Mouse (Mus musculus) regulatory T cell (primary cell): Measurements from ENCODE around the gene Dtx3l.
"Not testable (repeated sequence)": the region's sequence is repeated elsewhere in the genome, so short reads cannot be mapped to it uniquely, and the experiment has no call there.

Source experiments
- in situ Hi-C: fragments of 300-600 bp; cut with MboI, MseI; formaldehyde crosslinking; loops from one replicate; pipeline ENCODE4 v1.15.1; 2025; ENCODE audit warnings: high pct_unique_total_duplicates

The Dtx3l gene

GRCm38 (mm10) chr16:35938211-35939151, at the start of gene Dtx3l, which contains the start of gene Parp9:
TSS of gene Dtx3l (minus strand) at chr16:35939151.
TSS of gene Parp9 (plus strand) at chr16:35938470.
- in situ Hi-C loops = loop anchor here (5.0 kb wide), 1 partner anchor 71 kb away; no protein-coding TSS in a partner anchor

GRCm38 (mm10) chr16:35987930-35988329, 49.0 kb upstream of the Dtx3l start:
- in situ Hi-C loops = loop anchor here (5.0 kb wide), 1 partner anchor 54 kb away; the partner anchor contains the start of gene Wdr5b

GRCm38 (mm10) chr16:35984471-35984870, 45.5 kb upstream of the Dtx3l start:
- in situ Hi-C loops = loop anchor here (5.0 kb wide), 1 partner anchor 42 kb away; no protein-coding TSS in a partner anchor

- in situ Hi-C loops = loop anchor here (5.0 kb wide), 1 partner anchor 41 kb away; no protein-coding TSS in a partner anchor
Measured at GRCm38 (mm10) chr16:35983517-35984101, 44.7 kb upstream of the Dtx3l start.

GRCm38 (mm10) chr16:35982902-35983516, 44.1 kb upstream of the Dtx3l start:
- in situ Hi-C loops = loop anchor here (5.0 kb wide), 1 partner anchor 41 kb away; no protein-coding TSS in a partner anchor

GRCm38 (mm10) chr16:35982506-35982901, 43.6 kb upstream of the Dtx3l start:
- in situ Hi-C loops = loop anchor here (5.0 kb wide), 1 partner anchor 40 kb away; no protein-coding TSS in a partner anchor

- in situ Hi-C loops = loop anchor here (5.0 kb wide), 1 partner anchor 39 kb away; no protein-coding TSS in a partner anchor
Measured at GRCm38 (mm10) chr16:35981363-35981821, 42.4 kb upstream of the Dtx3l start.

- in situ Hi-C loops = not testable (repeated sequence)
Measured at GRCm38 (mm10) chr16:35978450-35978849, 39.5 kb upstream of the Dtx3l start, which contains the start of gene Kpna1. TSS of gene Kpna1 (plus strand) at chr16:35978750.

GRCm38 (mm10) chr16:35974021-35974420, 35.1 kb upstream of the Dtx3l start:
- in situ Hi-C loops = no loop called here

- in situ Hi-C loops = no loop called here
Measured at GRCm38 (mm10) chr16:35968149-35968548, 29.2 kb upstream of the Dtx3l start.

- in situ Hi-C loops = no loop called here
Measured at GRCm38 (mm10) chr16:35967319-35967718, 28.4 kb upstream of the Dtx3l start.

GRCm38 (mm10) chr16:35966411-35967115, 27.6 kb upstream of the Dtx3l start:
- in situ Hi-C loops = no loop called here

- in situ Hi-C loops = not testable (repeated sequence)
Measured at GRCm38 (mm10) chr16:35965991-35966390, 27.0 kb upstream of the Dtx3l start.

GRCm38 (mm10) chr16:35952628-35953130, 13.7 kb upstream of the Dtx3l start:
- in situ Hi-C loops = loop anchor here (10.0 kb wide), 1 partner anchor 1432 kb away; the partner anchor contains the start of gene Stxbp5l

- in situ Hi-C loops = loop anchor here (10.0 kb wide), 1 partner anchor 1434 kb away; the partner anchor contains the start of gene Stxbp5l
Measured at GRCm38 (mm10) chr16:35951216-35951615, 12.3 kb upstream of the Dtx3l start.

GRCm38 (mm10) chr16:35949264-35949663, 10.3 kb upstream of the Dtx3l start:
- in situ Hi-C loops = no loop called here

GRCm38 (mm10) chr16:35941382-35941781, 2.4 kb upstream of the Dtx3l start:
- in situ Hi-C loops = loop anchor here (5.0 kb wide), 1 partner anchor 41 kb away; no protein-coding TSS in a partner anchor

- in situ Hi-C loops = loop anchor here (5.0 kb wide), 2 partner anchors 43 to 72 kb away; no protein-coding TSS in a partner anchor
Measured at GRCm38 (mm10) chr16:35939690-35940089, 739 bp upstream of the Dtx3l start.

- in situ Hi-C loops = loop anchor here (5.0 kb wide), 1 partner anchor 72 kb away; no protein-coding TSS in a partner anchor
Measured at GRCm38 (mm10) chr16:35939261-35939660, 310 bp upstream of the Dtx3l start.

GRCm38 (mm10) chr16:35933181-35933580, 5.8 kb downstream of the Dtx3l start:
- in situ Hi-C loops = no loop called here
